Mouse (Mus musculus) cortical plate, adult 2 months (tissue): ENCODE measurements at regions not wholly inside any gene's neighbourhood (a gene's known extent, or its start where the extent isn't known, plus 50 kb on each side); places are given as distances from the start of the nearest gene placed in this dataset.
"Not testable (repeated sequence)": the region's sequence is repeated elsewhere in the genome, so short reads cannot be mapped to it uniquely, and the experiment has no call there.

Source experiments
- H3K27ac ChIP-seq: fragments of 200-500 bp; 2 replicates; pipeline ENCODE4 v1.5.1; 2012; ENCODE audit warnings: low read length, control low read depth, inconsistent platforms; ENCODE audit not compliant: insufficient read depth
- H3K4me1 ChIP-seq: fragments of 200-500 bp; 2 replicates; pipeline ENCODE4 v1.6.1; 2011; ENCODE audit warnings: low read length; ENCODE audit not compliant: control insufficient read depth, insufficient read depth
- H3K4me3 ChIP-seq: fragments of 200-500 bp; 2 replicates; pipeline ENCODE4 v1.5.1; 2011; ENCODE audit warnings: mild to moderate bottlenecking, low read length, control low read depth; ENCODE audit not compliant: insufficient read depth
- CTCF ChIP-seq: fragments of 200-500 bp; IDR thresholded peaks from 2 replicates; pipeline ENCODE4 v1.5.1; 2011; ENCODE audit warnings: mild to moderate bottlenecking, control low read depth, low read length; ENCODE audit not compliant: insufficient read depth; ENCODE audit errors: extremely low read depth
- POLR2A ChIP-seq: fragments of 200-500 bp; IDR thresholded peaks from 2 replicates; pipeline ENCODE4 v1.6.1; 2011; ENCODE audit warnings: mild to moderate bottlenecking, low read length, control low read depth; ENCODE audit not compliant: insufficient read depth; ENCODE audit errors: extremely low read depth

- TF ChIP-seq CTCF (no peak), POLR2A (no peak)
Measured at GRCm38 (mm10) chr14:68807918-68808317, 486.2 kb downstream of the Synb start.

GRCm38 (mm10) chr14:68806646-68807045, 487.5 kb downstream of the Synb start:
- no peak overlapping the region for H3K27ac ChIP-seq
- TF ChIP-seq POLR2A (no peak), CTCF (no peak)
- H3K4me3 ChIP-seq: no peak overlapping the region
- H3K4me1 ChIP-seq: no peaks in the 10 kb centered on the region

More at GRCm38 (mm10) chr14:68807918-68808317, 486.2 kb downstream of the Synb start:
- Histone ChIP-seq H3K4me1 (no peaks in the 10 kb centered on the region), H3K4me3 (no peak overlapping the region), H3K27ac (no peak overlapping the region)

- TF ChIP-seq CTCF: no peak
- TF ChIP-seq POLR2A: no peak
- Histone ChIP-seq H3K4me1 (no peaks in the 10 kb centered on the region), H3K4me3 (no peak overlapping the region), H3K27ac (no peak overlapping the region)
Measured at GRCm38 (mm10) chr14:68784395-68784794, 509.7 kb downstream of the Synb start.

GRCm38 (mm10) chr14:68783216-68783615, 510.9 kb downstream of the Synb start:
- TF ChIP-seq POLR2A: no peak
- TF ChIP-seq CTCF: no peak
- H3K4me3 ChIP-seq: no peak overlapping the region

GRCm38 (mm10) chr14:68770411-68770810, 523.7 kb downstream of the Synb start:
- Histone ChIP-seq H3K4me3 (no peak overlapping the region), H3K4me1 (no peaks in the 10 kb centered on the region), H3K27ac (no peak overlapping the region)
- no peak for TF ChIP-seq CTCF
- TF ChIP-seq POLR2A: no peak

More at GRCm38 (mm10) chr14:68783216-68783615, 510.9 kb downstream of the Synb start:
- no peaks in the 10 kb centered on the region for H3K4me1 ChIP-seq
- H3K27ac ChIP-seq: no peak overlapping the region

- H3K27ac ChIP-seq: no peak overlapping the region
- TF ChIP-seq CTCF (no peak), POLR2A (no peak)
- no peaks in the 10 kb centered on the region for H3K4me1 ChIP-seq
- H3K4me3 ChIP-seq: no peak overlapping the region
Measured at GRCm38 (mm10) chr14:68762916-68763315, 531.2 kb downstream of the Synb start.

GRCm38 (mm10) chr14:68744661-68745060, 549.4 kb downstream of the Synb start:
- Histone ChIP-seq H3K4me1 (no peaks in the 10 kb centered on the region), H3K4me3 (no peak overlapping the region), H3K27ac (no peak overlapping the region)
- no peak for TF ChIP-seq CTCF
- no peak for TF ChIP-seq POLR2A

- Histone ChIP-seq H3K27ac (no peak overlapping the region), H3K4me1 (no peaks in the 10 kb centered on the region), H3K4me3 (no peak overlapping the region)
- no peak for TF ChIP-seq POLR2A
- TF ChIP-seq CTCF: no peak
Measured at GRCm38 (mm10) chr14:68738474-68738873, 555.6 kb downstream of the Synb start.

- TF ChIP-seq CTCF: peak; percentile 70
- H3K4me1 ChIP-seq, H3K4me3 ChIP-seq, H3K27ac ChIP-seq: not testable (repeated sequence)
Measured at GRCm38 (mm10) chr14:68735756-68736155, 558.3 kb downstream of the Synb start.

GRCm38 (mm10) chr14:68721156-68721555, 572.9 kb downstream of the Synb start:
- H3K4me1 ChIP-seq: no peaks in the 10 kb centered on the region
- H3K4me3 ChIP-seq: no peak overlapping the region
- no peak overlapping the region for H3K27ac ChIP-seq
- TF ChIP-seq POLR2A: no peak
